Mouse (Mus musculus) E14TG2a.4 (cell line): Measurements from ENCODE around the gene Mtm1.

Source experiments
- H3K27me3 ChIP-seq: 2 replicates; pipeline ENCODE4 v1.6.1; 2014; ENCODE audit warnings: low read length, control low read depth; ENCODE audit not compliant: insufficient read depth
- H3K36me3 ChIP-seq: 2 replicates; pipeline ENCODE4 v1.6.1; 2014; ENCODE audit warnings: low read length, control low read depth; ENCODE audit not compliant: insufficient read depth
- H3K4me1 ChIP-seq: replicated peaks from 2 replicates; pipeline ENCODE4 v1.6.1; 2014; ENCODE audit warnings: low read depth, low read length, control low read depth
- H3K4me3 ChIP-seq: replicated peaks from 2 replicates; pipeline ENCODE4 v1.5.1; 2014; ENCODE audit warnings: mild to moderate bottlenecking, low read length
- H3K9me3 ChIP-seq: 2 replicates; pipeline ENCODE4 v1.6.1; 2014; ENCODE audit warnings: low read length, control low read depth
- CTCF ChIP-seq: conservative IDR thresholded peaks from 2 replicates; pipeline ENCODE4 v1.5.1; 2014; ENCODE audit warnings: low read length
- NANOG ChIP-seq: IDR thresholded peaks from 2 replicates; pipeline ENCODE4 v1.6.1; 2014; ENCODE audit warnings: borderline replicate concordance, low read length, mixed read lengths
- POU5F1 ChIP-seq: IDR thresholded peaks from 2 replicates; pipeline ENCODE4 v1.6.1; 2014; ENCODE audit warnings: low read length, borderline replicate concordance

Gene Mtm1

DNA sequence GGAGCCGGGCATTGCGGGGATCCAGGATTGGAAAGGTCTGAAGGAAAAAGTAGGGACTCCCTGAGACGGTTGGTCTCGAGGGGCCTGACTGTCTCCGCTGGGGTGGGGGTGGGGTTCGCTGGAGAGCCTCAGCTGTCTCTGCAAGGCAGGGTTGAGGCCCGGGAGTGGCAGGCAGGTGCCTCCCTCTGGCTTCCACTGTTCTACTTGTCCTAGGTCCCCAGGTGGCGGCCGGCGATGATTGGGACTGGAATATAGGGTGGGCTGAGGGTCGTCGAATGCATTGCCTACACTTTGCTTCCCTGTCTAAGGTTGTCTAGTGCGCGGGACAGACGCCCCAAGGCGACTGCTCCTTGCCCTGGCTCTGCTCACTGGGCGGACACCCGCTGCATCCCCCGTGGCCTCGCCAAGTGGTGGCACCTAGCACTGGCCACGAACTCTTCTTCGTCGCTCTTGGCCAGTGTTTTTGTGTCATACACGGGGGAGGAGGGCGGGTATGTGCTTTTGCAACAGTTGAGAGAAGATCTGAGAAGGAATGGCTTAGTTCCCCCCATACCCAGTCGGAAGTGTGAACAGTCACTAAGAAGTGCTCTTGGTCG, 4.6 kb downstream of the Mtm1 start:
- TF ChIP-seq NANOG: no peak
- no peak for TF ChIP-seq POU5F1
- no peak for TF ChIP-seq CTCF
- Histone ChIP-seq H3K4me3 (peak overlapping the region; percentile 78), H3K27me3 (no peaks in the 10 kb centered on the region), H3K36me3 (no peaks in the 10 kb centered on the region), H3K4me1 (peaks cover 14% of the 10 kb centered on the region), H3K9me3 (no peaks in the 10 kb centered on the region)

DNA sequence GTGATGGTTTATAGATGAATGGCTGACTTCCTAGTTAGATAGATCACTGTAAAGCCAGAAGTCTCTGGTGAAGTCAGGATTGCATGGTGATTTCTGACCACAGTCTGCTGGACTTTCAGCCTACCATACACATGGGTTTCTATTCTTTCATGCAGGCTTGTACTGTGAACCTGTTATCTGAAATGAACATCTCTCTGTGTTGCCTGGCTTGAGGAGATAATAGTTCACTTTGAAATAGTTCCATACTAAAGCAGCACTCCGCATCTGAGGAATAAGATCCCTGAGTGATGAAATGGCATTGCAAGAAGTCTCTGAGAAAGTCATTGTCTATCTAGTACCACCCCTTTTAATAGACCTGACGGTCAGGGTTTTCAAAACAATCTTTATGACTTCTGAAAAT, 6.3 kb downstream of the Mtm1 start:
- no peak for TF ChIP-seq CTCF
- no peaks in the 10 kb centered on the region for H3K9me3 ChIP-seq
- peaks cover 21% of the 10 kb centered on the region for H3K4me1 ChIP-seq

DNA sequence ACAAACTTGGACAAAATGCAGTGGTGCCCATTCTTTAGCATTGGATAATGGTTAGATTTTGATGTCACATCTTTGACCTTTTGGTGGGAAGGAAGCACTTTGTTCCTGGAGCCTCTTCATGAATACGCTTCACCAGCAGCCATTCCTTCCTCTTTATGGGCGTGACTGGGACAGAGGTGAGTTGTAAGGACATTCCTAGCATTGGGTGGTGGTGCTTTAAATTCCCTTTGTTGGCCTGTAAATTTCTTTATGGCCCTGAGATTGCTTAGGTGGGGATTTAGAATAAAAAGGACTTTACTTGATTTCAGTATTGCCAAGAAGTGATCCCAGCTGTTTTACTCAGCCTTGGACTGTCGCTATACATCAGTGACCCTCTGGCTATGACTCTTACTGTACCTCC, 8.3 kb downstream of the Mtm1 start:
- peaks cover 21% of the 10 kb centered on the region for H3K4me1 ChIP-seq
- no peaks in the 10 kb centered on the region for H3K36me3 ChIP-seq
- H3K4me3 ChIP-seq: no peak overlapping the region
- no peaks in the 10 kb centered on the region for H3K9me3 ChIP-seq
- TF ChIP-seq POU5F1 (no peak), NANOG (no peak), CTCF (no peak)
- no peaks in the 10 kb centered on the region for H3K27me3 ChIP-seq

More for the DNA sequence above, 6.3 kb downstream of the Mtm1 start:
- no peak overlapping the region for H3K4me3 ChIP-seq
- no peaks in the 10 kb centered on the region for H3K36me3 ChIP-seq
- no peaks in the 10 kb centered on the region for H3K27me3 ChIP-seq

DNA sequence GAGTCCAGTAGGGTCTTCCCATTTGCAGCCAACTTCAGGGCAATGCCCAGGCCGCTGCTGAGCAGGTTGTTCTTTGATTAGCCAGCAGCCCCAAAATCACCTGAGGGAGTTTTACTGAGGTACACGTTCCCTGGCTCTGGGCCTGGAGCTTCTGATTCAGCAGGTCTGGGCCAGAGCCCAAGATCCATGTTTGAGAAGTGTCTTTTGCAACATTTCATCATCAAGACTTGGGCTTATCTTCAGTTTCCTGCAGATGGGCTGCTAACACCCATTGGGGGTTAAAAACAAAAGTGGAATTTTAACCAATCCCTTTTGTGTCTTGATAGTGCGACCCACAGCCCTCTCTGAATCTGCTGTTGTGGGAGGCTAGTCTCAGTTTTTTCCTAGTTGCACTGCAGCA, 10.3 kb downstream of the Mtm1 start:
- H3K36me3 ChIP-seq: no peaks in the 10 kb centered on the region
- H3K4me3 ChIP-seq: no peak overlapping the region
- H3K27me3 ChIP-seq: no peaks in the 10 kb centered on the region
- no peaks in the 10 kb centered on the region for H3K9me3 ChIP-seq
- TF ChIP-seq NANOG: no peak
- TF ChIP-seq POU5F1: no peak
- peaks cover 21% of the 10 kb centered on the region for H3K4me1 ChIP-seq

DNA sequence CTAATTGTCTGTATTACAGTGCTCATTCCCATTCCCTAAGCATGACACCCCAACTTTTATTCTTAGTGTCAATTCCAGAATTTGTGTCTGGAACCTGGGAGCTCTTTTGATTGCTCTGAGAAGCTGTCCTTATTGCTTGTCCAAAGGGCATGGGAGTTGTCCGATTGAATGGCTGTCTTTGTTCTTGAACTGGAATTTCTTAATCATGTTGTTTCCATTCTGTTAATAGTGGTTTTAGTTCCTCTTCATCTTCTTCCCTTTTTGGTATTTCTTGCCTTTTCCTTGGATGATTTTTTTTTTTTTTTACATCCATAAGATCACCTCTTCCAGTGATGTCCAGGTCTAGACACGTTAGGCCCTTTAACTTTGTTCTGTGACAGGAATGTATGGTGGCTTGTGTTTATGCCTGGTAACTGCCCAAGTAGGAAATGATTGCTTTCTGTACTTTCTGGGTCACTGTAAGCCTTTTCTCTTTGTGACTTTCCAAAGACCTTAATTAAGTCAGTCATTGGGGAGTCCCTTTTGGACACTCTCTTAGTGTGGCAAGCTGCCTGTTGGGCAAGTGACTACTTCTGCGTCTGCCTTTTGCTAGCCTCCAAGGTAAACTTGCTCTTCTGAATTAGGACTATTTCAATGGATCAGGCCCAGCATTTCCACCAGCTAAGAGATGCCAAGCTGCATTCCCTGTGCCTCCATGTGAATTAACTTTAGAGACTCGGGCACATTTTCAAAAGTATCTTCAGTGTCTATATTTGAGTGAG, 12.3 kb downstream of the Mtm1 start:
- Histone ChIP-seq H3K36me3 (no peaks in the 10 kb centered on the region), H3K27me3 (no peaks in the 10 kb centered on the region), H3K9me3 (no peaks in the 10 kb centered on the region), H3K4me3 (no peak overlapping the region), H3K4me1 (peaks cover 21% of the 10 kb centered on the region)
- TF ChIP-seq POU5F1 (no peak), CTCF (no peak), NANOG (no peak)

GRCm38 (mm10) chrX:71226881-71227280, 16.3 kb downstream of the Mtm1 start:
- no peaks in the 10 kb centered on the region for H3K36me3 ChIP-seq
- no peaks in the 10 kb centered on the region; the same call in 1 of the 2 replicates for H3K4me1 ChIP-seq
- TF ChIP-seq POU5F1 (no peak), CTCF (no peak), NANOG (no peak)
- H3K27me3 ChIP-seq: no peaks in the 10 kb centered on the region
- H3K9me3 ChIP-seq: no peaks in the 10 kb centered on the region
- H3K4me3 ChIP-seq: no peak overlapping the region

- no peaks in the 10 kb centered on the region; the same call in 1 of the 2 replicates for H3K4me1 ChIP-seq
- H3K4me3 ChIP-seq: no peak overlapping the region
- no peaks in the 10 kb centered on the region for H3K36me3 ChIP-seq
- no peaks in the 10 kb centered on the region for H3K9me3 ChIP-seq
- H3K27me3 ChIP-seq: no peaks in the 10 kb centered on the region
- no peak for TF ChIP-seq NANOG
- TF ChIP-seq POU5F1: no peak
- no peak for TF ChIP-seq CTCF
Measured at GRCm38 (mm10) chrX:71228200-71228599, 17.6 kb downstream of the Mtm1 start.

- Histone ChIP-seq H3K9me3 (no peaks in the 10 kb centered on the region), H3K4me3 (no peak overlapping the region), H3K36me3 (no peaks in the 10 kb centered on the region), H3K27me3 (no peaks in the 10 kb centered on the region), H3K4me1 (no peaks in the 10 kb centered on the region; the same call in 1 of the 2 replicates)
- TF ChIP-seq POU5F1 (no peak), CTCF (no peak), NANOG (no peak)
Measured at GRCm38 (mm10) chrX:71230847-71231246, 20.3 kb downstream of the Mtm1 start.
